Mouse (Mus musculus) stomach, embryonic 16.5 days (tissue): Measurements from ENCODE around the gene Fntb. TPM values are rescaled to one million over a fixed set of nuclear protein-coding genes. Genes with fewer than 3 reads are reported as not detected.
A peak's percentile ranks its signal among the peaks of the same experiment; 100 is the strongest.

Source experiments
- ATAC-seq: fragments of 200-750 bp; cut with Nextera tagmentation; 2 replicates; pipeline ENCODE4 v1.8.0; 2017; ENCODE audit warnings: moderate number of reproducible peaks, moderate TSS enrichment; ENCODE audit not compliant: insufficient read depth, low FRiP score
- H3K27ac ChIP-seq: fragments of 300-500 bp; sonication (generic); 2 replicates; pipeline ENCODE4 v1.5.1; 2014; ENCODE audit warnings: low read length
- H3K27me3 ChIP-seq: fragments of 300-500 bp; sonication (generic); 2 replicates; pipeline ENCODE4 v1.6.1; 2014; ENCODE audit warnings: low read length, control low read depth, mixed read lengths; ENCODE audit not compliant: control insufficient read depth, insufficient read depth
- H3K36me3 ChIP-seq: fragments of 300-500 bp; sonication (generic); 2 replicates; pipeline ENCODE4 v1.6.1; 2014; ENCODE audit warnings: low read length; ENCODE audit not compliant: control insufficient read depth, insufficient read depth
- H3K4me1 ChIP-seq: fragments of 300-500 bp; sonication (generic); 2 replicates; pipeline ENCODE4 v1.6.1; 2014; ENCODE audit warnings: low read length, control low read depth, mixed read lengths; ENCODE audit not compliant: control insufficient read depth, insufficient read depth
- H3K4me2 ChIP-seq: fragments of 300-500 bp; sonication (generic); 2 replicates; pipeline ENCODE4 v1.6.1; 2014; ENCODE audit warnings: low read depth, low read length, mixed read lengths
- H3K4me3 ChIP-seq: fragments of 300-500 bp; sonication (generic); replicated peaks from 2 replicates; pipeline ENCODE4 v1.5.1; 2014; ENCODE audit warnings: mild to moderate bottlenecking, low read length
- H3K9ac ChIP-seq: fragments of 300-500 bp; sonication (generic); 2 replicates; pipeline ENCODE4 v1.6.1; 2014; ENCODE audit warnings: low read length
- H3K9me3 ChIP-seq: fragments of 300-500 bp; sonication (generic); replicated peaks from 2 replicates; pipeline ENCODE4 v1.6.1; 2016; ENCODE audit warnings: low read length, control low read depth; ENCODE audit not compliant: control insufficient read depth
- WGBS: fragments of 180-500 bp; shearing (Covaris S2); extraction: QIAGEN DNeasy Blood & Tissue Kit; methylation state at CpG from one replicate; pipeline ENCODE4 v1.1.7; 2014; 5-methylcytosine and 5-hydroxymethylcytosine counted together
- polyA plus RNA-seq: library from polyadenylated mRNA; unstranded; fragments of >200 nt; fragmentation: Nextera tagmentation; extraction: Ambion mirVana; gene quantifications from 2 replicates; pipeline ENCODE4 v1.2.1, GENCODE M21; 2015

Fntb gene
- polyA plus RNA-seq, 1 experiment from 2014 or later = 34.4 TPM

DNA sequence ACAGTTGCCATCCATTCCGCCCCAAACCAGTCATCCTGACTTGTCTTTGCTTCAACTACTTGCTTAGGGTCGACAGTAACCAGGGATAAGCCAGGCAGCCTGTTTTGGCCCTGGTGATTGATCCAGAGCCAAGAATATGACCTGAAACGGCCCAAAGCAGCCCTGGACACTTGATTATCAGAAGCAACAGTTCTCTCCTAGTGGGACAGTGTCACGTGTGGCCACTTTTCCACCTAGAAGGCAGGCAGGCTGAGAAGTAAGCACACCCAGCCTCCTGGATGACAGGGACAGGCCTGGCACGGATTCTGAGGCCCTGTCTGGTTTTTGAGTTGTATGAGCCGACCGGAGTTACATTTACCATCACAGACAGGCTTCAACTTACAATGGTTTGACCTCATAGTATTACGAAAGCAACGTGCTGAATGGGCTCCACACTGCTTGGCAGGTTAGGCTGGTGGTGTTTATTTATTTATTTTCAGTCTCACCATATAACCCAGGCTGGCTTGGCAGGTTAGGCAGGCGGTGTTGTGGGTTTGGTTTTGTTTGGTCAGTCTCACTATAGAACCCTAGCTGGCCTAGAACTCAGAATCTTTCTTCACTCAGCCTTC is 161.1 kb downstream of the Fntb start:
- H3K4me1 ChIP-seq = no peaks in the 10 kb centered on the region
- H3K4me2 ChIP-seq = no peak overlapping the region
- H3K27me3 ChIP-seq = no peaks in the 10 kb centered on the region
- H3K27ac ChIP-seq = peak overlapping the region; percentile 59; the same call in 1 of the 2 replicates
- no peak overlapping the region for H3K4me3 ChIP-seq
- H3K9me3 ChIP-seq = no peaks in the 10 kb centered on the region
- no peaks in the 10 kb centered on the region for H3K36me3 ChIP-seq
- no peak overlapping the region for H3K9ac ChIP-seq
- peak; percentile 31; the same call in 1 of the 2 replicates for ATAC-seq
- WGBS = 70% methylated on average over 10 of the region's 10 CpGs

DNA sequence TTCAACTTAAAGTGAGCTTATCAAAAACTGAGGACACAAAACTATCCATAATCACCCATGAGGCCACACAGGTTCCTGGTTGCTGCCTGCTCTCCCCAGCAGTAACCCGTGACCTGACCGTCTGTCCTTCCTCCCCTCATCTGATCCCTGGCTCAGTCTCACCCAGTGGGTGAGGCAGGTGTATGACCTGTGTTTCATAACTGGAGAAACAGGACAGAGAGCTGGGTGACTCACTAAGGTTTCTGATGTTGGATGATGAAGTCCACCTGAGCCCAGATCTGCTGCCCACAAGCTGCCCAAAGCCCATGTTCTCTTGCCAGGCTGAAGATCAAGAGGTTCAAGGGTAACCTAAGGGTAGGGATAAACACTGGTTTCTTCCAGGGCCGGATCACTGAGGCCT is 161.6 kb downstream of the Fntb start:
- H3K4me2 ChIP-seq = no peak overlapping the region
- 0 out of 2 replicates have a peak, but pooled peaks cover under 1% of the 10 kb centered on the region for H3K4me1 ChIP-seq
- ATAC-seq = 0 out of 2 replicates have a peak, but pooled peaks have one; percentile 21
- no peaks in the 10 kb centered on the region for H3K27me3 ChIP-seq
- H3K9me3 ChIP-seq = no peaks in the 10 kb centered on the region
- no peak overlapping the region for H3K4me3 ChIP-seq
- H3K36me3 ChIP-seq = no peaks in the 10 kb centered on the region
- H3K9ac ChIP-seq = no peak overlapping the region
- H3K27ac ChIP-seq = peak overlapping the region; percentile 59
- WGBS = 66% methylated on average over 3 of the region's 3 CpGs

DNA sequence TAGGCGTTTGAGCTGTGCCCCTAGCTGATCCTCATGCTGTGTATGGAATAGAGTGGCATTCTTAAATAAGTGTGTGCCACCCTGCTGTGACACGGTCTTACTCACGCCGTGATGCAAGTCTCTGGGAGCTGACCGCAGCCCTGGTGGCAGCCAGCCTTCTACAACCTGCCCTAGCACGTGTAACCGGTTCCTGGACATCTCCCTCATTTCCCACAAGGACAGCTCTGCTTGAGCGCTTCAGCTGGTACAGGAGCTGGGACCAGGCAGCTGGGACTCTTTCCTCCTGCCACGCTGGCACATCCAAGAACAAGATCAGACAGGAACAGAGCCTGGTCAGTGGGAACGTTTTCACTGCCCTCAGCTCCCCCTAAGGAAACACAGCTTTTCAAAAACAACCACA is 162.2 kb downstream of the Fntb start:
- 0 out of 2 replicates have a peak, but pooled peaks cover 5% of the 10 kb centered on the region for H3K4me1 ChIP-seq
- 55% methylated on average over 10 of the region's 10 CpGs for WGBS
- no peak overlapping the region for H3K9ac ChIP-seq
- 0 out of 2 replicates have a peak, but pooled peaks have one; percentile 45 for ATAC-seq
- no peaks in the 10 kb centered on the region for H3K27me3 ChIP-seq
- H3K27ac ChIP-seq = peak overlapping the region; percentile 59
- H3K4me2 ChIP-seq = no peak overlapping the region
- H3K36me3 ChIP-seq = no peaks in the 10 kb centered on the region
- H3K4me3 ChIP-seq = no peak overlapping the region
- H3K9me3 ChIP-seq = no peaks in the 10 kb centered on the region

DNA sequence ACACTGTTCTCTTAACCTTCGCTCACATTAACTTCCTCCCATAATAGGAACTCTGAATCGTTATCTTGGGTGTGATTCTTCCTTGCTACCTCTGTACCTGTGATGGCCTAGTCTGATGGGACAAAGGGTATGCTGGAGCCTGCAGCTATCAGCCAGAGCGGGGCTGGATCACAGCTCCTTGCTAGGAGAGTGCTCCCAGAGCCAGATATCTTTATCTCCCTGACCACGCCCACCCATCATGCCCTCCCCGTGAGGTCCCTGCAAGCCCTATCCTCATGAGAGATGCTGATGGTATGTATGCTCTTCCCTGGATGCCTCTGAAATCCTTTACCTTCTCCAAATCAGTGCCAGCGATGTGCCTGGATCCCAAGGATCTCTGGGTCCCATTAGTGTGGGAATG is 164.8 kb downstream of the Fntb start:
- H3K9ac ChIP-seq = no peak overlapping the region
- H3K27me3 ChIP-seq = no peaks in the 10 kb centered on the region
- 57% methylated on average over 6 of the region's 6 CpGs for WGBS
- 0 out of 2 replicates have a peak, but pooled peaks cover 5% of the 10 kb centered on the region for H3K4me1 ChIP-seq
- H3K4me2 ChIP-seq = no peak overlapping the region
- H3K9me3 ChIP-seq = no peaks in the 10 kb centered on the region
- H3K4me3 ChIP-seq = no peak overlapping the region
- H3K36me3 ChIP-seq = no peaks in the 10 kb centered on the region
- ATAC-seq = no peak
- H3K27ac ChIP-seq = no peak overlapping the region

DNA sequence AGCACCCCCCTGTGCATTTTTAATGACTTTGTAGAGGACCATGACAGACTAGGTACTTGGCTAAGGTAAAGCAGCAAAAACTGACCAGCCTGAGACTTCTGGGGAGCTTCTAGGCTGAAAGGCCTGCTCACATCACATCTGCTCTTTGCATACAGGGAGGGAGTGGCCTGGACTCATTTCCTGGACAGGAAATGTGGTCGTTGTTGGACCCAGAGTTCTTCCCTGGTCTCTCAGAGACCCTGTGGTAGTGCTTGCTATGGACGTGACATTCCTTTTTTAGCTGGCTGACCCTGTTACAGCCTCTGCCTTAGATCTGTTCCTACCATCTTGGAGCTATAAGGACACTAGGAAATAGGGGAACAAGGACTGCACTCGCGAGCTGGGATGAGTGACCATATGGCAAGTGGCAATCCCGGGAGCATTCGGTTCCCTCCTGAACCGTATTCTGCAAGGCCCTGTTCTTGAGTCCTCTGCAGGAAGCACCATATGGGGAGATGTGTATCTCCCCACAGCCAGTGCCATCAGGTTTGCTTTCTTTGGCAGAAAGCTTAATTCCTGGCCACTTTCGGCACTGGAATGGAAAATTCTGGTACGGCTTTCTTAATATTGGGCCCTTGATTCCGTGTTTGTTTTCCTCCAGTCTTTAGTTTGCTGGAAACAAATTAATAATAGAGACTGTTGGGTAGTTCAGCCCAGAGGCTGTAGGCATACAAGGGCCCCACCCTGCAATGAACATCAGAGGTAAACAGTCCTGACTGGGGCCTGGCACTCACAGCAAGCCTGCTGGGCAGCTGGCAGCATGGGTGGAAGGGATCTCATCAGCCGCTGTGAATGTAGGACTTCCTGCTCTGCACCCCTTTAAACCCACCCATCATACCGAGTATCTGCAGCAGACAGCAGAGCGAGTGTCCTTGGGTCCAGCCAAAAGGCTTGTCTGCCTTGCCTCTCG is 166.6 kb downstream of the Fntb start:
- Histone ChIP-seq H3K27me3 (no peaks in the 10 kb centered on the region), H3K9ac (no peak overlapping the region), H3K9me3 (no peaks in the 10 kb centered on the region), H3K4me2 (no peak overlapping the region), H3K4me3 (no peak overlapping the region), H3K36me3 (peaks cover 12% of the 10 kb centered on the region), H3K27ac (peak overlapping the region; percentile 36), H3K4me1 (0 out of 2 replicates have a peak, but pooled peaks cover 5% of the 10 kb centered on the region)
- no peak for ATAC-seq
- WGBS = 70% methylated on average over 14 of the region's 14 CpGs

DNA sequence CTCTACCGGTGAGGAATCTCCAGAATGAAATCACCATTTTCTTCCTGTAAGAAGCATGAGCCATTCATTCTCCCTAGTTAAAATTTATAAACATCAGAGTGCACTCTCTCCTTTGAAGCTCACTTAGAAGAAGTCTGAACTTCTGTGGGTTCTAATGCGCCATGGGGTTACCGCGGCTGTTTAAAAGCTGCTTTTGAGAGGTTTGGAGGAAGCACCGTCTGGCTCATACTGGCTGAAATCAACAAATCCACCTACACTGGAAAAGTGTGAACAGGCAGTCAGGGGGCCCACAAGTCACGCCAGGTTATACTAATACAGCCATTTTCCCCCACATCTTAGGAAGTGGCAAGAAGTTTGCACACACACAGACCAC is 167.3 kb downstream of the Fntb start:
- no peak for ATAC-seq
- Histone ChIP-seq H3K27ac (peak overlapping the region; percentile 36; the same call in 1 of the 2 replicates), H3K9ac (no peak overlapping the region), H3K4me3 (no peak overlapping the region), H3K4me2 (no peak overlapping the region), H3K9me3 (no peaks in the 10 kb centered on the region), H3K27me3 (no peaks in the 10 kb centered on the region), H3K4me1 (0 out of 2 replicates have a peak, but pooled peaks cover 5% of the 10 kb centered on the region), H3K36me3 (peaks cover 13% of the 10 kb centered on the region)
- WGBS = 46% methylated on average over 6 of the region's 6 CpGs

DNA sequence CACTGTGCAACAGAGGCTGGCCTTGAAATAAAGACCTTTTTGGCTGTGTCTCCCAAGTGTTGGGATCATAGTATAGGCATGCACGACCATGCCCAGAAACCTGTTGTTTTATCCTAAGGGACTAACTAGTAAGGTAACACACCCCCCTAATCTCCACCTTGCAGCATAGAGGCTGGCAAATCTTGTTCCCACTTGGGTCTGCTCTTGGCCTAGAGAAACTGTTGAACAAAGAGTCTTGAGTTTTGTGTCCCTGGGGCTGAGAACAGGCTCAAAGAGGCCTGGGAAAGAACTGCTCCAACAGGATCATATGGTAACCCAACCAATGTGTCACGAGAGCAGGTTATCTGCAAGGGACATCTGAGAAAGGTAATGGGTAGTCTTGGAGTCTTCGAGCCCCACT is 169.0 kb downstream of the Fntb start:
- ATAC-seq = no peak
- 0 out of 2 replicates have a peak, but pooled peaks cover 5% of the 10 kb centered on the region for H3K4me1 ChIP-seq
- no peaks in the 10 kb centered on the region for H3K9me3 ChIP-seq
- no peak overlapping the region for H3K4me3 ChIP-seq
- H3K27me3 ChIP-seq = no peaks in the 10 kb centered on the region
- H3K36me3 ChIP-seq = peaks cover 21% of the 10 kb centered on the region
- H3K9ac ChIP-seq = no peak overlapping the region
- H3K4me2 ChIP-seq = no peak overlapping the region
- H3K27ac ChIP-seq = no peak overlapping the region
- WGBS = 85% methylated on average over 3 of the region's 3 CpGs

DNA sequence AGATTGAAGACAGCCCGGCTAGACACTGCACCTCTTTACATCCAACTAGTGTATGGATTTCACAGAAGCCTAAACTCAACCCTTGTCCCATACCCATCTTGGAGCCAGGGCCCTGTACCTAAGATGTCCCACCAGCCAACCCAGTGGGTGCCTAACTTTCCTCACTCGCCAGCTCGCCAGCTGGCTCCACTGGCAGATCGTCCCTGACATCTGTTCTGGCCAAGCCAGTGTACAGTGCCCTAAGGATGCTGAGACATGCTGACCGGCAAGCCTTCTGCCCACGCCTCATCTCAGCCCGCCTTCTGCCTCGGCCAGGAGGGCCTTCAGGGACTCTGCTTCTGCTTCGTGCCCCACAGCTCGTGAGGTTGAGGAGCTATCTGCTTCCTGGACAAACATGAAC is 170.8 kb downstream of the Fntb start:
- no peak for ATAC-seq
- no peak overlapping the region for H3K9ac ChIP-seq
- H3K36me3 ChIP-seq = peaks cover 21% of the 10 kb centered on the region
- no peak overlapping the region for H3K4me2 ChIP-seq
- H3K27ac ChIP-seq = no peak overlapping the region
- 0 out of 2 replicates have a peak, but pooled peaks cover 5% of the 10 kb centered on the region for H3K4me1 ChIP-seq
- H3K9me3 ChIP-seq = no peaks in the 10 kb centered on the region
- H3K4me3 ChIP-seq = no peak overlapping the region
- 90% methylated on average over 10 of the region's 10 CpGs for WGBS
- H3K27me3 ChIP-seq = no peaks in the 10 kb centered on the region

DNA sequence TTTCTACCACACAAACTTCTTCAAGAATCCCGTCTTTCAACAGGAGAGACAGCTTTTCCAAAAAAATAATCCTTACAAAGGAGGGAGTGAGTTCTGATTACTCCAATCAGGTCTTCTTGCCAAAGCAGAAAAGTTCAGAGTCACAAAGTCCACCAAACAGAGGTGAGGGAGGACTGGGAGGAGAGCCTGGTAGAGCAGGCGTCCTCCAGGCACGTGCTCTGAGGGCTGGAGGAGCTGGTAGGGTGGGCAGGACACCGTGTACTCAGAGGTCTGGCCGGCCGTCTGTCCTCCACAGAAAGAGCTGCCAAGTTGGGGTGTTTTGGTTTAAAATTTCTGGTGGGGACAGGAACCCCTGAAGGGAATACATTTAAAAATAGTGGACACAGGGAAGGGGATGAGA is 172.6 kb downstream of the Fntb start:
- no peak overlapping the region for H3K27ac ChIP-seq
- no peaks in the 10 kb centered on the region for H3K27me3 ChIP-seq
- no peak for ATAC-seq
- H3K4me3 ChIP-seq = no peak overlapping the region
- no peaks in the 10 kb centered on the region for H3K9me3 ChIP-seq
- H3K4me1 ChIP-seq = no peaks in the 10 kb centered on the region
- H3K9ac ChIP-seq = no peak overlapping the region
- H3K36me3 ChIP-seq = peaks cover 21% of the 10 kb centered on the region
- no peak overlapping the region for H3K4me2 ChIP-seq
- WGBS = 91% methylated on average over 6 of the region's 6 CpGs
